In genomic region chr16:91538513-91538912, GRCm38 (mm10) we compare ENCODE assay signal across 12 mouse cellular contexts. TPM values are rescaled to one million over a fixed set of nuclear protein-coding genes. Genes with fewer than 3 reads are reported as not detected.
DNase-seq lines count a peak whose midpoint lies in the region; ATAC-seq and TF ChIP-seq lines count a peak whose summit lies in the region.
"Had no signal": no experiment of that assay in that cellular context is flagged by ENCODE, and none has a peak within 500 bp of the region (broad histone marks: within the 10 kb centered on the region; RNA-seq: fewer than 3 reads in every experiment).

No protein-coding gene starts in this region.

- no peak for TF ChIP-seq CTCF in liver, adult 2 months (IDR thresholded peaks at IDR 0.05; ENCODE audit: low read depth, low read length)

- no peak overlapping the region for H3ac ChIP-seq in myocyte (ENCODE audit: control insufficient read depth, insufficient read length)

- no peak for TF ChIP-seq POLR2A in liver, adult 2 months (IDR thresholded peaks at IDR 0.05; ENCODE audit: extremely low read depth, insufficient read depth, low read length)
- TF ChIP-seq POLR2A in myocyte (IDR thresholded peaks at IDR 0.05; ENCODE audit: insufficient read length, low read depth): no peak

- no peaks in the 10 kb centered on the region for H3K36me3 ChIP-seq in liver, adult 2 months (ENCODE audit: control insufficient read depth, insufficient read depth, low read length)
- H3K36me3 ChIP-seq in embryonic facial prominence, embryonic 13.5 days: no peaks in the 10 kb centered on the region
- no peaks in the 10 kb centered on the region for H3K36me3 ChIP-seq in myocyte (ENCODE audit: control insufficient read depth, insufficient read depth)
- H3K36me3 ChIP-seq: intestine, embryonic 15.5 days had no signal

- 58% methylated on average over 9 of the region's 9 CpGs for WGBS in liver, adult 2 months
- 56% methylated on average over 9 of the region's 9 CpGs for WGBS in embryonic facial prominence, embryonic 13.5 days

- peak overlapping the region; percentile 20; the same call in 1 of the 2 replicates for H3K27ac ChIP-seq in liver, adult 2 months (replicated peaks; ENCODE audit: insufficient read depth, low read depth, low read length)
- H3K27ac ChIP-seq in embryonic facial prominence, embryonic 13.5 days: peak overlapping the region; percentile 57; the same call in 1 of the 2 replicates
- H3K27ac ChIP-seq: intestine, embryonic 15.5 days had no signal

- no peak for ATAC-seq in CD4-positive, CD25-positive, alpha-beta regulatory T cell, adult 4 months
- ATAC-seq in embryonic facial prominence, embryonic 13.5 days (ENCODE audit: insufficient number of reproducible peaks, insufficient read depth, low FRiP score, low TSS enrichment, low read depth): no peak
- no peak for ATAC-seq in inflammation-experienced regulatory T-cells, adult 6 months
- ATAC-seq: forebrain, embryonic 16.5 days; intestine, embryonic 15.5 days had no signal

- H3K4me1 ChIP-seq in liver, adult 2 months (ENCODE audit: control insufficient read depth, insufficient read depth, low read length): no peaks in the 10 kb centered on the region
- H3K4me1 ChIP-seq in embryonic facial prominence, embryonic 13.5 days: peaks cover 15% of the 10 kb centered on the region

- no peaks in the 10 kb centered on the region for H3K9me3 ChIP-seq in embryonic facial prominence, embryonic 13.5 days
- H3K9me3 ChIP-seq: intestine, embryonic 15.5 days had no signal

- H3K79me2 ChIP-seq in liver, adult 2 months (ENCODE audit: control insufficient read depth, insufficient read depth, low read length): no peaks in the 10 kb centered on the region
- H3K79me2 ChIP-seq in myocyte (ENCODE audit: control insufficient read depth, insufficient read depth): no peaks in the 10 kb centered on the region

- DNase-seq in CD4-positive, CD25-positive, alpha-beta regulatory T cell, adult 2 months (ENCODE audit: low read depth, low spot score): peak; percentile 62
- DNase-seq in liver, adult 2 months (ENCODE audit: extremely low read depth, low read depth, low spot score): no peak
- DNase-seq in liver: no peak
- no peak for DNase-seq in testis, postnatal 10 days (ENCODE audit: low spot score)
- DNase-seq: cerebellum, adult 2 months; right cerebral cortex, postnatal 25 days had no signal

- H3K4me3 ChIP-seq in liver, adult 2 months (ENCODE audit: insufficient read depth, low read depth, low read length): no peak overlapping the region
- H3K4me3 ChIP-seq in embryonic facial prominence, embryonic 13.5 days: no peak overlapping the region
- H3K4me3 ChIP-seq in myocyte: no peak overlapping the region
- H3K4me3 ChIP-seq: intestine, embryonic 15.5 days had no signal

- no peak overlapping the region for H3K4me2 ChIP-seq in embryonic facial prominence, embryonic 13.5 days
- peak overlapping the region; percentile 53 for H3K4me2 ChIP-seq in myocyte (ENCODE audit: low read depth)
- H3K4me2 ChIP-seq: intestine, embryonic 15.5 days had no signal

- H3K27me3 ChIP-seq in liver, adult 2 months (ENCODE audit: control insufficient read depth, insufficient read depth, low read length): no peaks in the 10 kb centered on the region
- H3K27me3 ChIP-seq in embryonic facial prominence, embryonic 13.5 days: no peaks in the 10 kb centered on the region
- H3K27me3 ChIP-seq in myocyte (ENCODE audit: control insufficient read depth, insufficient read depth, insufficient read length): no peaks in the 10 kb centered on the region
- H3K27me3 ChIP-seq: intestine, embryonic 15.5 days had no signal

- H3K9ac ChIP-seq in liver, adult 2 months (ENCODE audit: low read depth, low read length): no peak overlapping the region
- H3K9ac ChIP-seq in embryonic facial prominence, embryonic 13.5 days: 0 out of 2 replicates have a peak overlapping the region, but pooled peaks have one; percentile 36
- H3K9ac ChIP-seq: intestine, embryonic 15.5 days had no signal

TF ChIP-seq in myocyte, 11 proteins besides CTCF, POLR2A, EP300 and RAD21:
- TF ChIP-seq REST (IDR thresholded peaks at IDR 0.05; ENCODE audit: insufficient read depth, insufficient read length) (no peak), SRF (IDR thresholded peaks at IDR 0.05; ENCODE audit: control insufficient read depth, insufficient read length, low read depth) (no peak), POLR2AphosphoS2 (IDR thresholded peaks at IDR 0.05; ENCODE audit: insufficient read length, low read depth) (no peak), MAX (IDR thresholded peaks at IDR 0.05; ENCODE audit: low read depth) (no peak), TCF12 (IDR thresholded peaks at IDR 0.05; ENCODE audit: insufficient read depth, poor library complexity, severe bottlenecking) (no peak), CEBPB (IDR thresholded peaks at IDR 0.05; ENCODE audit: insufficient read depth, poor library complexity, severe bottlenecking) (no peak), TCF3 (IDR thresholded peaks at IDR 0.05; ENCODE audit: insufficient read length, low read depth) (no peak), MYOD1 (IDR thresholded peaks at IDR 0.05; ENCODE audit: control insufficient read depth in 1 of 3, insufficient read length in 2 of 3, low read depth in 2 of 3) (no peak), E2F4 (IDR thresholded peaks at IDR 0.05; ENCODE audit: insufficient read depth) (no peak), MYOG (IDR thresholded peaks at IDR 0.05; ENCODE audit: control insufficient read depth in 1 of 3, insufficient read depth in 1 of 3, insufficient read length in 2 of 3, low read depth in 2 of 3) (no peak), USF1 (IDR thresholded peaks at IDR 0.05; ENCODE audit: low read depth) (no peak)

RNA-seq across cellular contexts. Expression of gene Ifngr2, which starts 8.4 kb away (rescaled TPM):
- polyA plus RNA-seq in CD4-positive, CD25-positive, alpha-beta regulatory T cell, adult 4 months (2017; shearing (Covaris generic)): 10 to 100 TPM; 29.9 to 35.3 TPM
- 8.2 and 10.4 TPM in 2 replicates for total RNA-seq in liver, adult 2 months (2014; rRNA removed)
- 7.3 TPM in 2 replicates for polyA plus RNA-seq in liver, adult 2 months (2012; rRNA removed)
- 48.3 and 57.5 TPM in 2 replicates for polyA plus RNA-seq in embryonic facial prominence, embryonic 13.5 days (2015; fragmentation: Nextera tagmentation; extraction: Ambion mirVana)
- 18.7 TPM for polyA plus RNA-seq in myocyte (2012; fragmentation: generic; extraction: Trizol)
- polyA plus RNA-seq in inflammation-experienced regulatory T-cells, adult 6 months (2017; shearing (Covaris generic)): 10 to 100 TPM in 2 of 3 experiments, 1 to 10 TPM in 1; 3.4 to 30.9 (median 14.7) TPM

RNA-seq across cellular contexts. Expression of gene Ifnar1, which starts 53.5 kb away (rescaled TPM):
- polyA plus RNA-seq in CD4-positive, CD25-positive, alpha-beta regulatory T cell, adult 4 months (2017; shearing (Covaris generic)): 100 to 1,000 TPM in 1 of 2 experiments, 10 to 100 TPM in 1; 86.0 to 120 TPM
- total RNA-seq in liver, adult 2 months (2014; rRNA removed): 26.4 and 28.3 TPM in 2 replicates
- polyA plus RNA-seq in liver, adult 2 months (2012; rRNA removed): 11.9 and 14.0 TPM in 2 replicates
- polyA plus RNA-seq in embryonic facial prominence, embryonic 13.5 days (2015; fragmentation: Nextera tagmentation; extraction: Ambion mirVana): 62.6 and 63.0 TPM in 2 replicates
- 16.2 TPM for polyA plus RNA-seq in myocyte (2012; fragmentation: generic; extraction: Trizol)
- 10 to 100 TPM; 61.2 to 75.3 (median 62.6) TPM for polyA plus RNA-seq in inflammation-experienced regulatory T-cells, adult 6 months (2017; shearing (Covaris generic))

RNA-seq across cellular contexts. Expression of gene Tmem50b, which starts 59.1 kb away (rescaled TPM):
- 10 to 100 TPM; 27.7 to 38.4 TPM for polyA plus RNA-seq in CD4-positive, CD25-positive, alpha-beta regulatory T cell, adult 4 months (2017; shearing (Covaris generic))
- total RNA-seq in liver, adult 2 months (2014; rRNA removed): 3.0 and 3.4 TPM in 2 replicates
- 4.9 and 6.2 TPM in 2 replicates for polyA plus RNA-seq in liver, adult 2 months (2012; rRNA removed)
- polyA plus RNA-seq in embryonic facial prominence, embryonic 13.5 days (2015; fragmentation: Nextera tagmentation; extraction: Ambion mirVana): 30.7 and 36.8 TPM in 2 replicates
- 11.4 TPM for polyA plus RNA-seq in myocyte (2012; fragmentation: generic; extraction: Trizol)
- polyA plus RNA-seq in inflammation-experienced regulatory T-cells, adult 6 months (2017; shearing (Covaris generic)): 10 to 100 TPM; 28.2 to 36.1 (median 34.2) TPM
